Mouse (Mus musculus) hindbrain, embryonic 14.5 days (tissue): ENCODE measurements around the gene Tcf7. TPM values are rescaled to one million over a fixed set of nuclear protein-coding genes. Genes with fewer than 3 reads are reported as not detected.

Experiments
- ATAC-seq: fragments of 200-750 bp; cut with Nextera tagmentation; 2 replicates; pipeline ENCODE4 v1.8.0; 2017; ENCODE audit warnings: moderate number of reproducible peaks, mild to moderate bottlenecking, moderate TSS enrichment, moderate library complexity; ENCODE audit not compliant: low FRiP score
- DNase-seq: peaks from one replicate; pipeline ENCODE4 v3.0.0-alpha.2; 2015; ENCODE audit warnings: low spot score
- H3K27ac ChIP-seq: fragments of 300-500 bp; sonication (generic); 2 replicates; pipeline ENCODE4 v1.5.1; 2014; ENCODE audit warnings: mild to moderate bottlenecking, moderate library complexity
- H3K27me3 ChIP-seq: fragments of 300-500 bp; sonication (generic); 2 replicates; pipeline ENCODE4 v1.6.1; 2014; ENCODE audit warnings: mild to moderate bottlenecking, low read length, mixed read lengths; ENCODE audit not compliant: control insufficient read depth, insufficient read depth
- H3K36me3 ChIP-seq: fragments of 300-500 bp; sonication (generic); replicated peaks from 2 replicates; pipeline ENCODE4 v1.6.1; 2014; ENCODE audit not compliant: control insufficient read depth, insufficient read depth
- H3K4me1 ChIP-seq: fragments of 300-500 bp; sonication (generic); replicated peaks from 2 replicates; pipeline ENCODE4 v1.6.1; 2014; ENCODE audit warnings: antibody characterized with exemption, low read length, mixed read lengths; ENCODE audit not compliant: control insufficient read depth, insufficient read depth
- H3K4me2 ChIP-seq: fragments of 300-500 bp; sonication (generic); replicated peaks from 2 replicates; pipeline ENCODE4 v1.6.1; 2014; ENCODE audit warnings: mild to moderate bottlenecking, moderate library complexity
- H3K4me3 ChIP-seq: fragments of 300-500 bp; sonication (generic); replicated peaks from 2 replicates; pipeline ENCODE4 v1.5.1; 2014; ENCODE audit warnings: mild to moderate bottlenecking, low read length
- H3K9ac ChIP-seq: fragments of 300-500 bp; sonication (generic); 2 replicates; pipeline ENCODE4 v1.6.1; 2014
- H3K9me3 ChIP-seq: fragments of 300-500 bp; sonication (generic); 2 replicates; pipeline ENCODE4 v1.6.1; 2016; ENCODE audit warnings: low read length; ENCODE audit not compliant: control insufficient read depth
- WGBS: fragments of 180-500 bp; shearing (Covaris S2); extraction: QIAGEN DNeasy Blood & Tissue Kit; methylation state at CpG from one replicate; pipeline ENCODE4 v1.1.7; 2014; 5-methylcytosine and 5-hydroxymethylcytosine counted together
- polyA plus RNA-seq: library from polyadenylated mRNA; unstranded; fragments of >200 nt; fragmentation: Nextera tagmentation; extraction: Ambion mirVana; gene quantifications from 2 replicates; pipeline ENCODE4 v1.2.1, GENCODE M21; 2014

Tcf7 gene
- polyA plus RNA-seq, 1 experiment from 2014 or later = 6.9 TPM

DNA sequence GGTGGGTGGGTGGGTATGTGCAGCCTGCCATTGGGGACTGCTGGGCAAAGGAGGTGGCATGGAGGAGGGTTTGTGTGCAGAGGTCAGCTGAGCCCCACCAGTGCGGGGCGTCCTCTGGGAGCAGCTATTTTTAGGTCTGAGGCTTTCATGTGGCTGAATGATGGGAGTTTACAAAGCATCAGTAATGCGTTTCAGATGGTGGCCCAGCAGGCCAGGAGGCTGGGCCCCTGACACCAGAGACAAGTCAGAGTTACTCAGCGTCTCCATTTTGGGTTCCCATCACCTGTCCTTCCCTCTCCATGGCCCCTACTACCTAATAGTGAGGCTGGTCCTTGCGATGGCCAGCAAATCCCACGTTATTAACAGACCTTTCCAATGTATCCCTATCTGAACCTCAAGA lies 10.2 kb downstream of the Tcf7 start:
- no peak for ATAC-seq
- no peak for DNase-seq
- H3K36me3 ChIP-seq = no peaks in the 10 kb centered on the region
- H3K4me3 ChIP-seq = no peak overlapping the region
- no peaks in the 10 kb centered on the region for H3K4me1 ChIP-seq
- H3K27me3 ChIP-seq = no peaks in the 10 kb centered on the region
- WGBS = 62% methylated on average over 6 of the region's 6 CpGs
- H3K9ac ChIP-seq = no peak overlapping the region
- H3K27ac ChIP-seq = no peak overlapping the region
- H3K9me3 ChIP-seq = no peaks in the 10 kb centered on the region
- H3K4me2 ChIP-seq = no peak overlapping the region

DNA sequence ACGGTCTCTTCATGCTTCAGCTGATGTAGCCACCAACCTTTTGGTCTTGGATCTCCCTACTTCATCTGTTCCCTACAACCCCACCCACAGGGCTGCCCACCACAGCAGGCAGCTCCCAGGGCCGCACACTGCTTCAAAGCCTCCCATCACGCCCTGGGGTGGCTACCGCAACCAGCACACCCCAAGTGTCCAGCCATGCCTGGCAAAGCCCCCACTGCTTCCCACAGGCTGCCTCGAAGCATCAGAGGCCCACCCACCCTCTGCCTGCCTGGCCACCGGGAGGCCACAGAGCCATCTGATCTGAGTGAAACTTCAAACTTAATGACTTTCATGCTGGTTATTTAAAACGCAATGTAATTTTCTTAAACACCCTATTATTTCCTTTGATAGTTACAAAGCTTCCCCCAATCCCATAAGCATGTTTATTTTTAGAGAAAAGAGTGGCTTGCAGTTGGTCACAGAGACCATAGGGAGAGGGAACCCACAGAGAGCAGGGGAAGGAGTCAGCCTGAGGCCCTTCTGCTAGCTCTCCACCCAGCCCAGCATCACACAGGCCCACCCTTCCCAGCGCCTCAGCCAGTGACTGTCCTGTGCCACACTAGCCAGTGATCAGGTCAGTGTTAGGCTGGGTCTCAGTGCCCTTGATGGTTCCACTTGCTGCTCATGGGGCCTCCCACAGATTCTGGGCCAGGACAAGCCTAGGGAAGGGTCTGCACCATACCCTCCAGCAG lies 10.9 kb downstream of the Tcf7 start:
- Histone ChIP-seq H3K36me3 (no peaks in the 10 kb centered on the region), H3K9me3 (no peaks in the 10 kb centered on the region), H3K4me3 (no peak overlapping the region), H3K9ac (no peak overlapping the region), H3K4me1 (no peaks in the 10 kb centered on the region), H3K4me2 (no peak overlapping the region), H3K27ac (no peak overlapping the region), H3K27me3 (no peaks in the 10 kb centered on the region)
- WGBS = 79% methylated on average over 8 of the region's 8 CpGs
- no peak for ATAC-seq
- DNase-seq = no peak

DNA sequence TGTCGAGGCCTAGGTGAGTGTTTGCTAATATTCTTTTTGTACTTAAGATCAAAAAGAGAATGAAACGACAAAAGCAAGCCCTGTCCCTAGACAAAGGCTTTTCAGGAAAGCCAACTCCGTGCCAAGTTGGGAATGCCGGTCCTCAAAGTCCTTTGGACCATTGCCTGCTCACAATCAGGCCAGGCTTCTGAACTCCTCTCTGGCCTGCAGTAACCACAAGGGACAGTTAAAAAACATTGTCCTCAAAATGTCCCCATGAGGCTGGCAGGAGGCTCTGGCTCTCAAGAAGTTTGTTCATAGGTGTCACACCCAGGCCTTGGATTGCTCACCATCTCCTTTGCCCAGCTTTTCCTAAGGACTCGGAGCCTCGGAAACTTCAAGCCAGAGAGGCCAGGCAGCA lies 13.0 kb downstream of the Tcf7 start:
- H3K9ac ChIP-seq = no peak overlapping the region
- DNase-seq (no peak), ATAC-seq (no peak)
- no peak overlapping the region for H3K27ac ChIP-seq
- H3K27me3 ChIP-seq = no peaks in the 10 kb centered on the region
- H3K4me2 ChIP-seq = no peak overlapping the region
- H3K9me3 ChIP-seq = no peaks in the 10 kb centered on the region
- no peaks in the 10 kb centered on the region for H3K4me1 ChIP-seq
- no peak overlapping the region for H3K4me3 ChIP-seq
- H3K36me3 ChIP-seq = no peaks in the 10 kb centered on the region
- 89% methylated on average over 6 of the region's 6 CpGs for WGBS

GRCm38 (mm10) chr11:52268104-52268835 lies 14.5 kb downstream of the Tcf7 start:
- ATAC-seq (no peak), DNase-seq (no peak)
- no peak overlapping the region for H3K4me2 ChIP-seq
- no peak overlapping the region for H3K4me3 ChIP-seq
- WGBS = 65% methylated on average over 7 of the region's 7 CpGs
- no peak overlapping the region for H3K9ac ChIP-seq
- H3K36me3 ChIP-seq = no peaks in the 10 kb centered on the region
- no peaks in the 10 kb centered on the region for H3K27me3 ChIP-seq
- H3K9me3 ChIP-seq = no peaks in the 10 kb centered on the region
- H3K4me1 ChIP-seq = no peaks in the 10 kb centered on the region
- H3K27ac ChIP-seq = no peak overlapping the region

DNA sequence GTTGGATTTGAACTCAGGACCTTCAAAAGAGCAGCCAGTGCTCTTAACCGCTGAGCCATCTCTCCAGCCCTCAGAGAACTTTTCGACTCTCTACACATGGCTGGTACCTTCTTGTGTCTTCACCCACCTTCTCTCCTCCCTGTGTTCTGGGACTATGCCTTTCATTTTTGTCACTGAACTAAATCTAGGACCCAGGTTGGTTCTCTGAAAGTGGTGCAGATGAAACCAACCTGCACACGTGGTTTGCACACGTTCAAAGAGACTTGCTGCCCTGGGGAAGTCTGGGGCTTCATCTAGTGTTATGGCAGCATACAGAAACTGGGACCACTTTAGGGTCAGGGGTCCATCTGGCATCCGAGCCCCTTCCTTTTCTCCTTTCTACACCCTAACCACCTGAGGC lies 15.5 kb downstream of the Tcf7 start:
- no peaks in the 10 kb centered on the region for H3K4me1 ChIP-seq
- no peak overlapping the region for H3K9ac ChIP-seq
- ATAC-seq (no peak), DNase-seq (no peak)
- WGBS = 89% methylated on average over 5 of the region's 5 CpGs
- H3K4me2 ChIP-seq = no peak overlapping the region
- H3K9me3 ChIP-seq = no peaks in the 10 kb centered on the region
- no peaks in the 10 kb centered on the region for H3K36me3 ChIP-seq
- no peaks in the 10 kb centered on the region for H3K27me3 ChIP-seq
- H3K4me3 ChIP-seq = no peak overlapping the region
- no peak overlapping the region for H3K27ac ChIP-seq

- Histone ChIP-seq H3K9me3 (no peaks in the 10 kb centered on the region), H3K4me1 (no peaks in the 10 kb centered on the region), H3K36me3 (no peaks in the 10 kb centered on the region), H3K4me2 (no peak overlapping the region), H3K27ac (no peak overlapping the region), H3K9ac (no peak overlapping the region), H3K27me3 (no peaks in the 10 kb centered on the region), H3K4me3 (no peak overlapping the region)
- no peak for ATAC-seq
- DNase-seq = no peak
- 74% methylated on average over 12 of the region's 12 CpGs for WGBS
Observed at GRCm38 (mm10) chr11:52265616-52266307, 17.1 kb downstream of the Tcf7 start.

GRCm38 (mm10) chr11:52264871-52265270 lies 17.9 kb downstream of the Tcf7 start:
- Histone ChIP-seq H3K36me3 (no peaks in the 10 kb centered on the region), H3K4me3 (no peak overlapping the region), H3K4me1 (no peaks in the 10 kb centered on the region), H3K27me3 (no peaks in the 10 kb centered on the region), H3K9ac (no peak overlapping the region), H3K4me2 (no peak overlapping the region), H3K9me3 (no peaks in the 10 kb centered on the region), H3K27ac (no peak overlapping the region)
- ATAC-seq = no peak
- WGBS = 80% methylated on average over 7 of the region's 7 CpGs
- no peak for DNase-seq

DNA sequence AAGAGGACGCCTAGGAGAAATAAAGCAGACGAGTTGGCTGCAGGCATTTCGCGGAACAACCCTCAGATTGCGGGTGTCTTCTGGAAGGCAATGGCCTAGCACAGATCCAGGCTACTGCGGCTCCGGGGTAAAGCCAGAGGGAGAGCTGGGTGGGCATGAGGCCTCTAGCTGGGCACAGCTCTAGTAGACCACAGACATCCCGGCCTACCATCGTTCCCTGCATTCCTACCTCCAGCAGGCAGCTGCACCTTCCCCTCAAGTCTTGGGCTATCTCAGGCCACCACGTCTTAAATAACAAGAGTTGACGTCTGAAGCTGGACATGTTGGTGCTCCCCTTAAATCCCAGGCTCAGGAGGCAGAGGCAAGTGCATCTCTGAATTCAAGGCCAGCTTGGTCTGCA lies 20.5 kb downstream of the Tcf7 start:
- Histone ChIP-seq H3K4me3 (no peak overlapping the region), H3K27ac (no peak overlapping the region), H3K4me2 (no peak overlapping the region), H3K27me3 (no peaks in the 10 kb centered on the region), H3K4me1 (no peaks in the 10 kb centered on the region), H3K36me3 (no peaks in the 10 kb centered on the region), H3K9me3 (no peaks in the 10 kb centered on the region), H3K9ac (no peak overlapping the region)
- WGBS = 93% methylated on average over 11 of the region's 11 CpGs
- DNase-seq = no peak
- ATAC-seq = no peak

DNA sequence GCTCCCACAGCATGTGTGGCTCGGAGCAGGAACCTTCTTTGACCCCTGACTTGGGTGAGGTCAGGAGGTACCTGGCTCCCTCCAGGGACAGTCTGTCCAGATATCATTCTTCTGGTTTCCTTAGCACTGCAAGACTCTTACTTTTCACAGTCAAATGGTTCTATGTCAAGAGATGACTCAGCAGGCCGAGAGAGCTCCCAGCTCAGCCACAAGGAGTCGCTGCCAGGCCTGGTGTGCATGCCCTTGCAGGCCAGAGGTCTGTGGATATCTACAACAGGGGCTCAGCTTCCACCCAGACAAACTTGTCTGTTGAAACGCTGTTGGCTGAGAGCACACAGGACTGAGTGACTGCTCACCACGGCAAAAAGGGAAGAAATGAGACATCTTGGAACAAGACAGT lies 20.9 kb downstream of the Tcf7 start:
- no peak for ATAC-seq
- 62% methylated on average over 5 of the region's 5 CpGs for WGBS

More for the DNA sequence above, 20.9 kb downstream of the Tcf7 start:
- no peaks in the 10 kb centered on the region for H3K27me3 ChIP-seq
- no peaks in the 10 kb centered on the region for H3K36me3 ChIP-seq
- DNase-seq = no peak
- H3K27ac ChIP-seq = no peak overlapping the region
- no peak overlapping the region for H3K4me3 ChIP-seq
- no peaks in the 10 kb centered on the region for H3K4me1 ChIP-seq
- H3K4me2 ChIP-seq = no peak overlapping the region
- no peak overlapping the region for H3K9ac ChIP-seq
- no peaks in the 10 kb centered on the region for H3K9me3 ChIP-seq
